Mouse (Mus musculus) E14TG2a.4 (cell line): ENCODE data around the gene Fam53b.

Experiments
- H3K27me3 ChIP-seq: 2 replicates; pipeline ENCODE4 v1.6.1; 2014; ENCODE audit warnings: low read length, control low read depth; ENCODE audit not compliant: insufficient read depth
- H3K36me3 ChIP-seq: 2 replicates; pipeline ENCODE4 v1.6.1; 2014; ENCODE audit warnings: low read length, control low read depth; ENCODE audit not compliant: insufficient read depth
- H3K4me1 ChIP-seq: replicated peaks from 2 replicates; pipeline ENCODE4 v1.6.1; 2014; ENCODE audit warnings: low read depth, low read length, control low read depth
- H3K4me3 ChIP-seq: replicated peaks from 2 replicates; pipeline ENCODE4 v1.5.1; 2014; ENCODE audit warnings: mild to moderate bottlenecking, low read length
- H3K9me3 ChIP-seq: 2 replicates; pipeline ENCODE4 v1.6.1; 2014; ENCODE audit warnings: low read length, control low read depth
- CTCF ChIP-seq: conservative IDR thresholded peaks from 2 replicates; pipeline ENCODE4 v1.5.1; 2014; ENCODE audit warnings: low read length
- NANOG ChIP-seq: IDR thresholded peaks from 2 replicates; pipeline ENCODE4 v1.6.1; 2014; ENCODE audit warnings: borderline replicate concordance, low read length, mixed read lengths
- POU5F1 ChIP-seq: IDR thresholded peaks from 2 replicates; pipeline ENCODE4 v1.6.1; 2014; ENCODE audit warnings: low read length, borderline replicate concordance

The Fam53b gene

GRCm38 (mm10) chr7:132813416-132814088 lies at the start of gene Fam53b:
Gene Fam53b, minus strand, starts transcription at chr7:132813886.
- Histone ChIP-seq H3K36me3 (no peaks in the 10 kb centered on the region), H3K27me3 (peaks cover 46% of the 10 kb centered on the region), H3K4me3 (peak within 1 kb of the TSS; percentile 85), H3K4me1 (peaks cover 47% of the 10 kb centered on the region), H3K9me3 (no peaks in the 10 kb centered on the region)
- TF ChIP-seq POU5F1 (no peak), CTCF (no peak), NANOG (no peak)

DNA sequence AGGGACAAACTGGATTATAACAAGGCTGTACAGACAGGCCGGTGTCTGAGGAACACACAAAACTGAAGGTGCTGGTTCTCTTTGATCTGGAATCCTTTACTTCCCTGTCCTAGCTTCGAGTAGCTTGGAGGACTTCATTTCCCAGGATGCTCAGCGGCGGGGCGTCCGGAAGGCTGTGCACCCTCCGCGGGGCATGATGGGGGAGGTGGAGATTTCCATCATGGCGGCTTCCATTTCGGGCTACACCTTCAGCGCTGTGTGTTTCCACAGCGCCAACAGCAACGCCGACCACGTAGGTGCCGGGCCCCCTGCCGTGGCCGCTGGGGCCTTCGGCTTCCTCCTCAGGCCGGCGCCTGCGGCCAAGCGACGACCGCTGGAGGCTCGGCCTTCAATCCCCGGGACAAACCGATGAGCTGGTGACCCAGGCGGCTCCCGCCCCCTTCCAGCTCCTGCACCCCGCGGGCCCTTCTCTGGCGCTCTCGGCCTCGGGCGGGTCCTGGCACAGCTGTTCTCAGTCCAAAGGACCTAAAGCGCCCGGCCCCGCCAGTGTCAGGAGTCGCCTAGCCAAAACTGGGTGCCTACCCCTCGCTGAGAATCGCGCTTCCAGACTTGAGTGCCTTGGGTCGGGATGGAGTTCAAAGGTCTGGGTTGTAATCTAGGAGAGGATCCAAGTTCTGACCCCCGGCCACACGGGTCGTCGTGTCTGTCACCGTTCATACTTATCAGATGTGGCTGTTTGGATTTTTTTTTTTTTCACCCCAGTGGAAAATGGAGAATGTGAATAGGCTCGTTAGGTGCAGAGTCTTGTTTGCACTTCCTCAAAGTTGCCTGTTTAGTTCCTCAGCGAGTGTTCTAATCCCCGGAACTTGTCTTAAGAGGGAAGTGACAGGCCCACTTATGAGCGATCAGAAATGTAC lies 45.6 kb upstream of the Fam53b start, which contains the start of gene Abraxas2:
Gene Abraxas2 (plus strand): TSS at position 184 of the 917 bp plus-strand sequence.
- H3K27me3 ChIP-seq, result no peaks in the 10 kb centered on the region
- TF ChIP-seq POU5F1 (no peak), CTCF (no peak), NANOG (no peak)
- 0 out of 2 replicates have a peak, but pooled peaks cover 3% of the 10 kb centered on the region for H3K9me3 ChIP-seq
- H3K4me1 ChIP-seq, result peaks cover 17% of the 10 kb centered on the region
- H3K4me3 ChIP-seq, result peak within 1 kb of the TSS; percentile 95
- H3K36me3 ChIP-seq, result 0 out of 2 replicates have a peak, but pooled peaks cover 4% of the 10 kb centered on the region

- TF ChIP-seq CTCF (0 out of 2 replicates have a peak, but pooled peaks have one; percentile 10), POU5F1 (no peak)
- H3K9me3 ChIP-seq, result 0 out of 2 replicates have a peak, but pooled peaks cover 3% of the 10 kb centered on the region
- peaks cover 17% of the 10 kb centered on the region for H3K4me1 ChIP-seq
- H3K4me3 ChIP-seq, result no peak overlapping the region
- no peaks in the 10 kb centered on the region for H3K27me3 ChIP-seq
- 0 out of 2 replicates have a peak, but pooled peaks cover 4% of the 10 kb centered on the region for H3K36me3 ChIP-seq
Measured at GRCm38 (mm10) chr7:132858043-132858608, 44.4 kb upstream of the Fam53b start.

DNA sequence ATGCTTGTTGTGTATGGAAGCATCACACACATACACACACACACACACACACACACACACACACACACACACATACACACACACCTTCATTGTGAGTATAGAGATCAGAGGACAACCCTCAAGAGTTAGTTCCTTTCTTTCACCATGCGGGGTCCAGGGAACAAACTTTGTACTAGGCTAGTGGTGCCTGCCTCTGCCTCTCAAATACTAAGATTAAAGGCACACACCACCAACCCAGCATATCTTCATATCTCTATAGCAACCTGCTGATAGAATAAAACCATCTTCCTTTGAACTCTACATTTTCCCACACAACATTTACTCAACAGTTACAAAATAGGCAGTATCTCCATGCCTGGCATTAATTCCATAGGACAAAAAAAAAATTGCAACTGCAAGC lies 42.4 kb upstream of the Fam53b start:
- peaks cover 26% of the 10 kb centered on the region for H3K4me1 ChIP-seq
- H3K27me3 ChIP-seq, result no peaks in the 10 kb centered on the region

GRCm38 (mm10) chr7:132853946-132854345 lies 40.3 kb upstream of the Fam53b start:
- peaks cover 16% of the 10 kb centered on the region for H3K4me1 ChIP-seq
- no peak for TF ChIP-seq CTCF
- TF ChIP-seq POU5F1, result no peak
- TF ChIP-seq NANOG, result no peak
- H3K9me3 ChIP-seq, result no peaks in the 10 kb centered on the region

More for the DNA sequence above, 42.4 kb upstream of the Fam53b start:
- no peaks in the 10 kb centered on the region for H3K36me3 ChIP-seq
- TF ChIP-seq POU5F1, result no peak
- no peak for TF ChIP-seq CTCF
- no peak for TF ChIP-seq NANOG
- H3K9me3 ChIP-seq, result no peaks in the 10 kb centered on the region
- no peak overlapping the region for H3K4me3 ChIP-seq

DNA sequence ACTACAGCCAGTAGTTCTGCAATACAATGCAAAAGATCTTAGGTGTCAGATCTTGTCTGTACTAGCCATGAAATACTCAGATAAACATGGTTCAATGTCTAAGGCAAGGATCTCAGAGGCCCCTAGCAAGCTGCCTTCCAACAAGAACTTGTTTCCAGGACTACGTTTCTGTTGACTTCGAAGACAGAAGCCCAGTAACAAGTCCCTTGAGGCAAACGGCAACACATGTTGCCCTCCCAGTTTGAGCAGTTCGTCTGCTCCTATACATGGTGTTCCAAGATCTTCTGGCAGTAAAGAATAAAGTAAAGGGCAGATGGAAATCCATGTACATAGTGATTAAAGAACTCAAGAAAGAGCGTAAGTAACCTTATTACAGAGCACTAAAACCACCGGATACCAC lies 39.7 kb upstream of the Fam53b start:
- no peak overlapping the region for H3K4me3 ChIP-seq
- no peak for TF ChIP-seq CTCF
- no peak for TF ChIP-seq POU5F1
- no peak for TF ChIP-seq NANOG
- no peaks in the 10 kb centered on the region for H3K27me3 ChIP-seq
- H3K36me3 ChIP-seq, result peaks cover 19% of the 10 kb centered on the region
- peaks cover 12% of the 10 kb centered on the region for H3K4me1 ChIP-seq
- H3K9me3 ChIP-seq, result no peaks in the 10 kb centered on the region

More at GRCm38 (mm10) chr7:132853946-132854345, 40.3 kb upstream of the Fam53b start:
- Histone ChIP-seq H3K36me3 (peaks cover 13% of the 10 kb centered on the region), H3K27me3 (no peaks in the 10 kb centered on the region), H3K4me3 (no peak overlapping the region)

DNA sequence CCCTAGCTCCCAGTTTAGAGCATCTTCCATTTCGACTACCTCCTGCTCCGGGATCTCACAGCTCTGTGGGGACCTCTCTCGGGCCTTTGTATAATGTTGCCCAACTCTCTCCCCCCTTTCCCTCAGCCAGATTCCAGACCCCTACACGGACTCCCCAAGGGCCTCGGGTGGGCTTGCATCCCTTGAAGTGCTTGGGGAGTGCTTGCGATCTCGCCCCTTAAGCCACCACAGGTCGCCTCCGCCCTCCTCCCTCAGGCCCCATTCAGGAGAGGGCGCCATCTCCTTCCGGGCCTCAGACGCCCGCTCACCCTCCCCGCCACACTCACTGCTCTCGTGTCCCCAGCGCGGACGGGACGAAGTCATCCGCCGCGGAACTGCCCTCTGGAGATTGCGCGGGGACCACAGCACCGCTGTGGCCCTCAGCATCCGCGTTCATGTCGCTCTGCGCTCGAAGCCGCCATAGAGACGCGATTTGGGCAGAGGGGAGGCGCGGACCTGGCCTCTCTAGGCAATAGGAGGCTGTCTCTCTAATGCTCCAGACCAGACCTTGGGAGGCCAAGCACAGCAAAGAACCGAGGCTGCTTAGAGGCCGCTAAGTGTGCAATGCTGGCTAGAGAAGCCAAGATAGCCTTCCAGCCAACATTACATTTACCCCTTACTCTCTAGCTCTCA lies 38.6 kb upstream of the Fam53b start, which contains the start of gene Eef1akmt2:
Gene Eef1akmt2 (minus strand): TSS at position 501 of the 672 bp plus-strand sequence.
- peak within 1 kb of the TSS; percentile 94 for H3K4me3 ChIP-seq
- TF ChIP-seq CTCF (no peak), NANOG (no peak), POU5F1 (no peak)
- peaks cover 29% of the 10 kb centered on the region for H3K36me3 ChIP-seq
- H3K4me1 ChIP-seq, result peaks cover 12% of the 10 kb centered on the region
- no peaks in the 10 kb centered on the region for H3K27me3 ChIP-seq
- no peaks in the 10 kb centered on the region for H3K9me3 ChIP-seq

DNA sequence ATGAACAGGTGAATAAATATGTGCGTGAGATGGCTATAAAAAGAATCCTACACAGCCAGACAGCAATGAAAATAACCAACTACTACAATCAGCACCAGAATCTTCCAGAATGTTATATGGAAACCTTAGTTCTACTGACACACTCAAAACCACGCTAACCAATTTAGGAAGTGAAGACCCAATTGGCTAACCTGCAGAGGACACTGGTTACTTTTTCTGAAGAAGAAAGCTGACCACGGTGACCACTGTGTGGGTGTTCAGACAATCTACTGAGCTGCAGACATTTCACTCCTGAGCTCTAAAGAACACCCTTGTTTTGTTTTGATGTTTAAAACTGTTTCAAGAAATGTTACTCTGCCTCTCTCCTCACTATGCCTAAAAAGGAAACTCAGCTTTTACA lies 29.5 kb upstream of the Fam53b start:
- TF ChIP-seq POU5F1 (no peak), CTCF (no peak), NANOG (no peak)
- Histone ChIP-seq H3K4me1 (0 out of 2 replicates have a peak, but pooled peaks cover 2% of the 10 kb centered on the region), H3K4me3 (no peak overlapping the region), H3K9me3 (no peaks in the 10 kb centered on the region), H3K36me3 (peaks cover 34% of the 10 kb centered on the region), H3K27me3 (no peaks in the 10 kb centered on the region)
